Mouse (Mus musculus) embryonic facial prominence, embryonic 11.5 days (tissue): ENCODE results near the gene Rpl41. TPM values are rescaled to one million over a fixed set of nuclear protein-coding genes. Genes with fewer than 3 reads are reported as not detected.

Experiments
- ATAC-seq: fragments of 200-750 bp; cut with Nextera tagmentation; replicated peaks from 2 replicates; pipeline ENCODE4 v1.8.0; 2017; ENCODE audit warnings: low read depth; ENCODE audit not compliant: insufficient number of reproducible peaks, low FRiP score, low TSS enrichment
- DNase-seq: peaks from one replicate; pipeline ENCODE4 v3.0.0-alpha.2; 2015; ENCODE audit warnings: low spot score
- H3K27ac ChIP-seq: fragments of 300-500 bp; sonication (generic); replicated peaks from 2 replicates; pipeline ENCODE4 v1.5.1; 2014; ENCODE audit warnings: mild to moderate bottlenecking, low read depth, low read length, control low read depth
- H3K27me3 ChIP-seq: fragments of 300-500 bp; sonication (generic); 2 replicates; pipeline ENCODE4 v1.6.1; 2014; ENCODE audit warnings: mild to moderate bottlenecking, low read length, moderate library complexity, mixed read lengths; ENCODE audit not compliant: control insufficient read depth, insufficient read depth
- H3K36me3 ChIP-seq: fragments of 300-500 bp; sonication (generic); replicated peaks from 2 replicates; pipeline ENCODE4 v1.6.1; 2014; ENCODE audit warnings: low read depth, mild to moderate bottlenecking, low read length, moderate library complexity, mixed read lengths; ENCODE audit not compliant: control insufficient read depth, insufficient read depth
- H3K4me1 ChIP-seq: fragments of 300-500 bp; sonication (generic); 2 replicates; pipeline ENCODE4 v1.6.1; 2014; ENCODE audit warnings: low read length, mixed read lengths; ENCODE audit not compliant: control insufficient read depth, insufficient read depth
- H3K4me2 ChIP-seq: fragments of 300-500 bp; sonication (generic); 2 replicates; pipeline ENCODE4 v1.6.1; 2014; ENCODE audit warnings: low read depth, mild to moderate bottlenecking, control low read depth, low read length, moderate library complexity
- H3K4me3 ChIP-seq: fragments of 300-500 bp; sonication (generic); 2 replicates; pipeline ENCODE4 v1.5.1; 2014; ENCODE audit warnings: low read depth, low read length, control low read depth
- H3K9ac ChIP-seq: fragments of 300-500 bp; sonication (generic); replicated peaks from 2 replicates; pipeline ENCODE4 v1.6.1; 2014; ENCODE audit warnings: mild to moderate bottlenecking, control low read depth, low read length
- H3K9me3 ChIP-seq: fragments of 300-500 bp; sonication (generic); replicated peaks from 2 replicates; pipeline ENCODE4 v1.6.1; 2016; ENCODE audit warnings: mild to moderate bottlenecking, low read length, inconsistent platforms, mixed read lengths; ENCODE audit not compliant: control insufficient read depth
- WGBS: fragments of 180-500 bp; shearing (Covaris S2); extraction: QIAGEN DNeasy Blood & Tissue Kit; methylation state at CpG from one replicate; pipeline ENCODE4 v1.1.7; 2014; 5-methylcytosine and 5-hydroxymethylcytosine counted together
- polyA plus RNA-seq: library from polyadenylated mRNA; unstranded; fragments of >200 nt; fragmentation: Nextera tagmentation; extraction: Ambion mirVana; gene quantifications from 2 replicates; pipeline ENCODE4 v1.2.1, GENCODE M21; 2014

The Rpl41 gene
- polyA plus RNA-seq, 1 experiment from 2014 or later: 3,098 TPM

DNA sequence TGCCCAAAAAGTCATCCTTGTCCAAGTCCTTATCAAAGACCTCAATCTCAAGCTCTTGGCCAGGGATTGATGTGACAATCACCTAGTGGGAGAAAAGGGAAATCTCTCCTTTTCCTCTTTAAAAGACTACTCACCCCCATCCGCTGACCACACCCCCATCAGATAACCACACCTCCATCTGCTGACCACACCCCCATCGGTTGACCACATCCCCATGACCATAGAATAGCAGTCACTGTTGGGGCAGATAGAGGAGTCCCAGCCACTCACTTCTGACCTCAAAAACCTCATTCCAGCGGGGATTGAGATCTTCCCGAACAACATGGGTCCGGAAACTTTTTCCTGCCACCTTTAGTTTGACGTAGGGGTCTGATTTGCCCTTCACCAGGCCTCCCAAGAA lies 32.4 kb downstream of the Rpl41 start:
- H3K36me3 ChIP-seq: no peaks in the 10 kb centered on the region
- H3K4me3 ChIP-seq: no peak overlapping the region
- DNase-seq (no peak), ATAC-seq (no peak)
- H3K27me3 ChIP-seq: peaks cover 18% of the 10 kb centered on the region
- H3K27ac ChIP-seq: no peak overlapping the region
- no peaks in the 10 kb centered on the region for H3K9me3 ChIP-seq
- WGBS: 21% methylated on average over 6 of the region's 6 CpGs
- H3K9ac ChIP-seq: no peak overlapping the region
- H3K4me1 ChIP-seq: no peaks in the 10 kb centered on the region; the same call in 1 of the 2 replicates
- no peak overlapping the region for H3K4me2 ChIP-seq

DNA sequence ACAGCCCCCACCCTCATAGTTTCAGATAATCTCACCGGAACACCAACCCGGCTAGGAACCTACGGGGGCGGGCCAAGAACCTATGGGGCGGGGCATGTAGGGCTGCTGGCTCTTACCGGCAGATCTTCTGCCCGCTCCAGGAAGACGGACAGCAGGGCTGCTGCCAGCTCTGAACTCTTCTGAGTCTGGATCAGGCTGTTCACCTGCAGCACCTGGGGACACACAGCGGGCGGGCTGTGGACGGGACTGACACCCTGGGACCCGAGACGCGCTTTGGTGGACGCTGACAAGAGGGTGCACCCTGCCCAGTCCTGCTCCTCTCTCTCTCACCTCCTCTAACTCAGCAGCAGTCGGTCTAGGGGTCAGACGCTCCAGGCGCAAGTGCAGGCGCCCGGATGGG lies 33.1 kb downstream of the Rpl41 start:
- 7% methylated on average over 20 of the region's 20 CpGs for WGBS
- H3K4me2 ChIP-seq: peak overlapping the region; percentile 36
- DNase-seq: no peak
- H3K36me3 ChIP-seq: no peaks in the 10 kb centered on the region
- H3K27me3 ChIP-seq: peaks cover 18% of the 10 kb centered on the region
- ATAC-seq: no peak; the same call in 1 of the 2 replicates
- no peaks in the 10 kb centered on the region; the same call in 1 of the 2 replicates for H3K4me1 ChIP-seq
- 0 out of 2 replicates have a peak overlapping the region, but pooled peaks have one; percentile 32 for H3K9ac ChIP-seq
- H3K4me3 ChIP-seq: no peak overlapping the region
- H3K27ac ChIP-seq: no peak overlapping the region
- no peaks in the 10 kb centered on the region for H3K9me3 ChIP-seq

DNA sequence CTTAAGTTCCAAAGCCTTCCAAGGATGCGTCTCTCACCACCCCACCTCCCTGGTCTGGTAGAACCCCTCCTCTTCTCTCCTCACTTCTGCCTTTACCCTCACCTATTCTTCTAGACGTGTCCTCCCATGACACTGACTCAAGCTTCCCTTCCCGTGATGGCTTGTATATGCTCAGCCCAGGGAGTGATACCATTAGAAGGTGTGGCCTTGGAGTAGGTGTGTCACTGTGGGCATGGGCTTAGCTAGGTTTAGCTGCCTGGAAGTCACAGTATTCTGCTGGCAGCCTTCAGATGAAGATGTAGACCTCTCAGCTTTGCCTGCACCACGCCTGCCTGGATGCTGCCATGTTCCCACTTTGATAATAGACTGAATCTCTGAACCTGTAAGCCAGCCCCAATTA lies 34.1 kb downstream of the Rpl41 start:
- WGBS: 79% methylated on average over 4 of the region's 4 CpGs
- no peak overlapping the region for H3K4me2 ChIP-seq
- H3K9ac ChIP-seq: no peak overlapping the region
- H3K27me3 ChIP-seq: peaks cover 18% of the 10 kb centered on the region
- ATAC-seq: no peak
- no peaks in the 10 kb centered on the region; the same call in 1 of the 2 replicates for H3K4me1 ChIP-seq
- H3K4me3 ChIP-seq: no peak overlapping the region
- H3K27ac ChIP-seq: no peak overlapping the region
- H3K36me3 ChIP-seq: no peaks in the 10 kb centered on the region
- DNase-seq: no peak
- no peaks in the 10 kb centered on the region for H3K9me3 ChIP-seq

DNA sequence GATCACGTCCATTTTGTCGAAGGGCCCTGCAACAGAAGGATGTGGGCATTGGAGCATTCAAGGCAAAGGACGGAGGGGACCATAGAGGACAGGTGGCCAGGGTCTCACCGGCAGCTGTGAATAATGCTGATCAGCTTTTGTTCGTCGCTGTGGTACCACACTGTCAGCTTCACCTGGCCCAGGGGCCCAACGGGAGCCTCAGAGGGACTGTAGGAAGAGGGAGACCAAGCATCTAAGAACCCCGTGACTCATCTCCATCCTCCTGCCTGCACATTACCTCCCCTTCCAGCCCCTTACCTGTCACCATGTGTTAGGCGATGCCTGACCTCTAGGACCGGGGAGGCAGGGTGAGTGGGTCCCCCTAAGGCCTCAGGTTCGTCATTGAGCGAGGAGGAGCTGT lies 37.3 kb downstream of the Rpl41 start:
- Histone ChIP-seq H3K4me1 (no peaks in the 10 kb centered on the region; the same call in 1 of the 2 replicates), H3K9me3 (no peaks in the 10 kb centered on the region), H3K9ac (no peak overlapping the region), H3K4me3 (no peak overlapping the region), H3K36me3 (no peaks in the 10 kb centered on the region), H3K4me2 (no peak overlapping the region), H3K27ac (no peak overlapping the region), H3K27me3 (peaks cover 9% of the 10 kb centered on the region)
- 83% methylated on average over 12 of the region's 12 CpGs for WGBS
- ATAC-seq (no peak), DNase-seq (no peak)

DNA sequence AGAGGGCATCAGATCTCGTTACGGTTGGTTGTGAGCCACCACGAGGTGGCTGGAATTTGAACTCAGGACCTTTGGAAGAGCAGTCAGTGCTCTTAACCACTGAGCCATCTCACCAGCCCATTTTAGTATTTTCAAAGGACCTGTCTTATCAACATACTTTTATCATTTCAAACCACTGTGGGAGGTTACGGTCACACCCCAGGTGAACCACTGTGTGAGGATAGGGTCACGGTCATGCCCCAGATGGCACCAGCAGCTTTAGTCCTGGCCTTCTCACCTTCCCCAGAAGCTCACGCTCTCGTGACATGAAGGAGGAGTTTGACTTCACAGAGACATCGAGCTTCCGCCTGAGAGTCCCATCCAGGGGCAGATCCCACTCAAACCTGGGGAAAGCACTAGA lies 37.9 kb downstream of the Rpl41 start:
- Histone ChIP-seq H3K36me3 (no peaks in the 10 kb centered on the region), H3K4me2 (no peak overlapping the region), H3K4me3 (no peak overlapping the region), H3K9ac (no peak overlapping the region), H3K9me3 (no peaks in the 10 kb centered on the region), H3K27me3 (peaks cover 3% of the 10 kb centered on the region), H3K4me1 (no peaks in the 10 kb centered on the region; the same call in 1 of the 2 replicates), H3K27ac (no peak overlapping the region)
- 91% methylated on average over 9 of the region's 9 CpGs for WGBS
- DNase-seq (no peak), ATAC-seq (no peak)

DNA sequence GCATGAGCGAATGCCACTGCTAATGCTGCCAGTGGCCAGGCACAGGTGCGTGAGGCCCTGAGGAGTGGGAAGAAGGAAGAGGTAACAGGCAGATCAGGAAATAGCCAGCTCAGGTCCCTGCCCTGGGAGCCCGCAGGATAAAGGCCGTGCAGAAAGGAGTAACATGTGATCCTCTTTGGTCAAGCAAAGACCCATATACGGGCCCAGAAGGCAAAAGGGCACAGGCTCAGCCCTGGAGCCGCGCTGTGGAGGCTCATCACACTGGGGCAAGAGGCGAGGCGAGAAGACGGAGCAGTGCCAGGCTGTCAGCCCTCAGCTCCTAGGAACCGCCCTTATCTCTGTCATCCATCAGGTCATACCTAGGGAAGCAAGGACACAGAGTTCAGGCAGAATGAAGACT lies 38.8 kb downstream of the Rpl41 start:
- no peaks in the 10 kb centered on the region for H3K4me1 ChIP-seq
- H3K4me3 ChIP-seq: no peak overlapping the region
- no peaks in the 10 kb centered on the region for H3K27me3 ChIP-seq
- WGBS: 83% methylated on average over 11 of the region's 11 CpGs
- H3K4me2 ChIP-seq: no peak overlapping the region
- no peaks in the 10 kb centered on the region for H3K36me3 ChIP-seq
- H3K9ac ChIP-seq: no peak overlapping the region
- DNase-seq (no peak), ATAC-seq (no peak)
- H3K9me3 ChIP-seq: no peaks in the 10 kb centered on the region
- no peak overlapping the region for H3K27ac ChIP-seq

DNA sequence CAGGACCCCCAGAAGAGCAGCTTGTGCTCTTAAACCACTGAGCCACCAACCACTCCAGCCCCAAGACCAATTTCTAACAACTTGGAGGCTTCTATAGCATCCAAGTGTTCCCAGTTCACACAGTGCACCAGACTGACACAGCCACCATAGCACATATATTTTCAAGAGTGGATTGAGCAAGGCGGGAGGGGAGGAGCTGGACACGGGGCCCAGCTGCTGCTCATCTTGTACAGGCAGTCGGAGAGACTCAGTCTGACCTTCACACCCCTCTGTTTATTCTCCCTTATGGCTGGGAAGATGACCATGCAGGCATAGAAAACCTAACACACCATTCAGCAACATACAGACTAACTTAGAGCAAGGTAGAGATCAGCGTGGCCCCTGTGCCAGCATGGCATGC lies 39.3 kb downstream of the Rpl41 start:
- Histone ChIP-seq H3K27ac (no peak overlapping the region), H3K4me1 (no peaks in the 10 kb centered on the region), H3K9ac (no peak overlapping the region), H3K4me3 (no peak overlapping the region), H3K4me2 (no peak overlapping the region), H3K36me3 (no peaks in the 10 kb centered on the region), H3K27me3 (no peaks in the 10 kb centered on the region), H3K9me3 (no peaks in the 10 kb centered on the region)
- ATAC-seq (no peak), DNase-seq (no peak)
- 82% methylated on average over 4 of the region's 4 CpGs for WGBS

DNA sequence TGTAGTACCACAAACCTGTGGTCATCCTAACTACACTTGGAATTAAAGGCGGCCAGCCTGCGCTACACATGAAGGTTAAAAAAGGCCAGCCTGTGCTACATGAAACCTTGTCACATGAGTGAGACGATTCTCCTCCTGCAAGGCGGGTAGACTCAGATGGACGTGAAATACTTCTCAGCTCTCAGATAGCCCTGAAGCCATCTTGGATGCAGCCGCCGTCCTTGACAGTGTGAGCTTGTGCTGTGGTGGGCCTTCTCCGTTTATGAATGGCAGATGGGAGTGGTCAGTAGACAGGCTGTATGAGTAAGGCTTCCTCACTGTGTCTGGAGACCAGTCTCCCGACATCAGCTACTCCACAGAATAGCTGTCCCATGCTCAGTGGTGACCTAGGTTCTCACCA lies 39.9 kb downstream of the Rpl41 start:
- no peaks in the 10 kb centered on the region for H3K9me3 ChIP-seq
- no peak overlapping the region for H3K4me3 ChIP-seq
- 83% methylated on average over 9 of the region's 9 CpGs for WGBS
- no peak overlapping the region for H3K4me2 ChIP-seq
- ATAC-seq (no peak), DNase-seq (no peak)
- no peaks in the 10 kb centered on the region for H3K27me3 ChIP-seq
- H3K27ac ChIP-seq: no peak overlapping the region
- H3K36me3 ChIP-seq: no peaks in the 10 kb centered on the region
- H3K9ac ChIP-seq: no peak overlapping the region
- H3K4me1 ChIP-seq: no peaks in the 10 kb centered on the region
